Mouse (Mus musculus): ENCODE measurements around the gene Prl3a1. TPM values are rescaled to one million over a fixed set of nuclear protein-coding genes. Genes with fewer than 3 reads are reported as not detected.

The Prl3a1 gene
- total RNA-seq (2015; ENCODE audit: low replicate concordance) (not detected in 2 replicates), total RNA-seq (2017; ENCODE audit: low replicate concordance) (0.26 TPM in 1 of 2 replicates, not detected in the other)

DNA sequence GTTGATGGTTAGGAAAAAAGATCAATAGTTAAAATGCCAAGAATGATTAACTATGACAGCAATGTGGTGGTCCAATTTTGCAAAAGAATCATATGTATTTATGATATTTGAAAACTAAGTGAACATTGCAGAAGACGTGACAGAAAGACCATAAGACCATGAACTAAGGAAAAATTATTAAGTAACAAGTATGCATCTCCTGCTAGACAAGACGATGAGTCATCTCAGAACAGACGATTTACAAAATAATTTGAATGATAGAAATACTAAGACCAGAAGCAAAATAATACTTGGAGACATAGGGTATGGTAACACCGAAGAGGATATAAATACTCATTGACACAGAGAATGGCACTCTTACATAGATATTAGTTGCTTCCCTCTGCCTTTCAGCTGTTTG is at the start of gene Prl3a1:
Gene Prl3a1, plus strand, starts transcription at position 301 of the 400 bp plus-strand sequence.
- ATAC-seq (replicated peaks; ENCODE audit: low FRiP score, poor library complexity, severe bottlenecking), result no peak

DNA sequence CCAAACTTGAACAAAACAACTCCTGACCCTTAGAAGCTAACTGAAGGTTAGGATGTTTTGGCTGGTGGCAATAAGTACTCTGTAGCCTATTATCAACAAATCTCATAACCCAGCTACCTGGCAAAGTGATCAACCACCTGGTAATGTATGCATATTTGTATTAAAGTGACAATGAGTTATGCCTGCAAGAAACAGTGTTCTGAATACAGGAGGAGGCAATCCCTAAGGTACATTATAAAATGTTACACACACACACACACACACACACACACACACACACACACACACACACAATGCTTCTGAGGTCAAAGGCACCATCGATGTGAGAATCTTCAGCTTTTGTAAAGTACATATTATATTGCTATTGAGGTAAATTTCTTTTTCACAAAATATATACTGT is 17.7 kb upstream of the Prl3a1 start, which contains the start of gene Prl3b1:
Gene Prl3b1, plus strand, starts transcription at position 301 of the 400 bp plus-strand sequence.
- ATAC-seq (replicated peaks; ENCODE audit: low FRiP score, poor library complexity, severe bottlenecking), result no peak

DNA sequence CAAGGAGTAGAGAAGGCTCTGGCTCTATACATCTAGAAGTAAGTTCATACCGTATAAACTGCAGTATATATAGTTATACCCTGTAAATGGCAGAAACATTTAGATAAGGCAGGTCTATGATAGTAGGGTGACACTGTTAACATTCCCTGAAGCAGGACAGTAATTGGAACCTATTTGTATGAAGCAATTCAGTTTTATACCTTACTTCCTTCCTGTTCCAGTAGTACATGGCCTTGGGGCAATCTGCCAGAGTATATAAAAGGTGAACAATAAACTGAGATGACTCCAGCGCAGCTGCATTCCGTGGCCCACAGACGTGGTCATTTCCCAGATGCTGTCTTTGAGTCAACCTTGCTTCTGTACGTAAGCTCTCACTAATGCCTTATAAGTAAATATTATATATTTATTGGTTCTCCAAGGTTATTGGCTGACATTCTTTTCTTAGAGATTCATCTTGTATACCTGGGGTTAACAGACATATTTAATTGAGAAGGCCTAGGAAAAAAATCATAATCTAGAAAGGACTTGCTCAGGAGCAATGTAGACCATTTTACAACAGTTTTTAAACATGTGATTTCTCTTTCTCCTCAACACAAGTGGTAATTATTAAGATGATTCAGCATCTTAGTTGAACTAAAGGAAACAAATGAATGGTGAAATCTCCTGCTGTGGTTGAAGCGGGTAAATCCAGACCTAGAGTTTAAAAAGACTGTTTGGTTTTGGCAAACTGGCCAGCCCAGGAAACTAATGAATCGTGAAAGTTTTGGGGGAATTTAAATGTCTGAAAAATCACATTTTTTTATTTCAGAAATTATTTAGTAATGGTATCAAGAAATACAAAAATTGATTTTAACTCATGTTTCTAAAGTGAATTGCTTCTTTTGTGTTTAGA is 53.3 kb downstream of the Prl3a1 start, which contains the start of gene Prl6a1:
Gene Prl6a1, plus strand, starts transcription at position 294 of the 892 bp plus-strand sequence.
- ATAC-seq (replicated peaks; ENCODE audit: low FRiP score, poor library complexity, severe bottlenecking), result no peak

Other genes starting within 250 kb of the Prl3a1 start
- not detected in 2 replicates for gene Prl, start 201.9 kb upstream of the Prl3a1 start, total RNA-seq (2015; ENCODE audit: low replicate concordance)
- gene Prl, start 201.9 kb upstream of the Prl3a1 start, total RNA-seq (2017; ENCODE audit: low replicate concordance), result not detected in 2 replicates
- gene Prl3d1, start 165.2 kb upstream of the Prl3a1 start, total RNA-seq (2015; ENCODE audit: low replicate concordance), result not detected in 2 replicates
- gene Prl3d1, start 165.2 kb upstream of the Prl3a1 start, total RNA-seq (2017; ENCODE audit: low replicate concordance), result not detected in 2 replicates
- not detected in 2 replicates for gene Prl3d2, start 137.7 kb upstream of the Prl3a1 start, total RNA-seq (2015; ENCODE audit: low replicate concordance)
- gene Prl3d2, start 137.7 kb upstream of the Prl3a1 start, total RNA-seq (2017; ENCODE audit: low replicate concordance), result not detected in 2 replicates
- gene Prl3d3, start 102.6 kb upstream of the Prl3a1 start, total RNA-seq (2015; ENCODE audit: low replicate concordance), result not detected in 2 replicates
- gene Prl3d3, start 102.6 kb upstream of the Prl3a1 start, total RNA-seq (2017; ENCODE audit: low replicate concordance), result not detected in 2 replicates
- not detected in 2 replicates for gene Prl3c1, start 62.8 kb upstream of the Prl3a1 start, total RNA-seq (2015; ENCODE audit: low replicate concordance)
- gene Prl3c1, start 62.8 kb upstream of the Prl3a1 start, total RNA-seq (2017; ENCODE audit: low replicate concordance), result not detected in 2 replicates
- not detected in 2 replicates for gene Prl3b1, start 17.6 kb upstream of the Prl3a1 start, total RNA-seq (2015; ENCODE audit: low replicate concordance)
- gene Prl3b1, start 17.6 kb upstream of the Prl3a1 start, total RNA-seq (2017; ENCODE audit: low replicate concordance), result not detected in 2 replicates
- not detected in 2 replicates for gene Prl6a1, start 53.2 kb downstream of the Prl3a1 start, total RNA-seq (2015; ENCODE audit: low replicate concordance)
- gene Prl6a1, start 53.2 kb downstream of the Prl3a1 start, total RNA-seq (2017; ENCODE audit: low replicate concordance), result not detected in 2 replicates
- not detected in 2 replicates for gene Prl8a2, start 86.2 kb downstream of the Prl3a1 start, total RNA-seq (2015; ENCODE audit: low replicate concordance)
- gene Prl8a2, start 86.2 kb downstream of the Prl3a1 start, total RNA-seq (2017; ENCODE audit: low replicate concordance), result not detected in 2 replicates
- not detected in 2 replicates for gene Prl2b1, start 131.4 kb downstream of the Prl3a1 start, total RNA-seq (2015; ENCODE audit: low replicate concordance)
- not detected in 2 replicates for gene Prl2b1, start 131.4 kb downstream of the Prl3a1 start, total RNA-seq (2017; ENCODE audit: low replicate concordance)
- not detected in 2 replicates for gene Prl8a6, start 179.3 kb downstream of the Prl3a1 start, total RNA-seq (2015; ENCODE audit: low replicate concordance)
- gene Prl8a6, start 179.3 kb downstream of the Prl3a1 start, total RNA-seq (2017; ENCODE audit: low replicate concordance), result not detected in 2 replicates

Data from erythroid progenitor cell, adult 5-6 weeks (primary cell).